Mouse (Mus musculus) heart, postnatal 0 days (tissue): ENCODE results near the gene Mfap3. TPM values are rescaled to one million over a fixed set of nuclear protein-coding genes. Genes with fewer than 3 reads are reported as not detected.

Experiments used
- ATAC-seq: fragments of 200-750 bp; cut with Nextera tagmentation; 2 replicates; pipeline ENCODE4 v1.8.0; 2017; ENCODE audit warnings: low read depth, moderate number of reproducible peaks, moderate library complexity; ENCODE audit not compliant: insufficient read depth
- DNase-seq: peaks from one replicate; pipeline ENCODE4 v3.0.0-alpha.2; 2016; ENCODE audit warnings: low spot score
- H3K27ac ChIP-seq: fragments of 300-500 bp; sonication (generic); 2 replicates; pipeline ENCODE4 v1.5.1; 2014; ENCODE audit warnings: low read depth, mild to moderate bottlenecking
- H3K27me3 ChIP-seq: fragments of 300-500 bp; sonication (generic); 2 replicates; pipeline ENCODE4 v1.6.1; 2014; ENCODE audit warnings: low read length, mixed read lengths; ENCODE audit not compliant: control insufficient read depth, insufficient read depth
- H3K36me3 ChIP-seq: fragments of 300-500 bp; sonication (generic); replicated peaks from 2 replicates; pipeline ENCODE4 v1.6.1; 2014; ENCODE audit warnings: low read length, mixed read lengths; ENCODE audit not compliant: control insufficient read depth, insufficient read depth
- H3K4me1 ChIP-seq: fragments of 300-500 bp; sonication (generic); 2 replicates; pipeline ENCODE4 v1.6.1; 2014; ENCODE audit warnings: antibody characterized with exemption; ENCODE audit not compliant: control insufficient read depth, insufficient read depth
- H3K4me2 ChIP-seq: fragments of 300-500 bp; sonication (generic); 2 replicates; pipeline ENCODE4 v1.6.1; 2014; ENCODE audit warnings: low read depth, mild to moderate bottlenecking, low read length, moderate library complexity
- H3K4me3 ChIP-seq: fragments of 300-500 bp; sonication (generic); 2 replicates; pipeline ENCODE4 v1.5.1; 2014; ENCODE audit warnings: low read depth, low read length
- H3K9ac ChIP-seq: fragments of 300-500 bp; sonication (generic); replicated peaks from 2 replicates; pipeline ENCODE4 v1.6.1; 2014; ENCODE audit warnings: low read depth, low read length, mixed read lengths
- H3K9me3 ChIP-seq: fragments of 300-500 bp; sonication (generic); replicated peaks from 2 replicates; pipeline ENCODE4 v1.6.1; 2016; ENCODE audit warnings: low read length; ENCODE audit not compliant: control insufficient read depth
- CTCF ChIP-seq: IDR thresholded peaks from 2 replicates; pipeline ENCODE4 v1.5.1; 2016; ENCODE audit warnings: antibody characterized with exemption, control low read depth, low read depth
- EP300 ChIP-seq: IDR thresholded peaks from 2 replicates; pipeline ENCODE4 v1.6.1; 2016; ENCODE audit warnings: antibody characterized with exemption, low read depth
- WGBS: fragments of 180-500 bp; shearing (Covaris S2); extraction: QIAGEN DNeasy Blood & Tissue Kit; methylation state at CpG from one replicate; pipeline ENCODE4 v1.1.7; 2014; 5-methylcytosine and 5-hydroxymethylcytosine counted together
- polyA plus RNA-seq: library from polyadenylated mRNA; unstranded; fragments of >200 nt; fragmentation: Nextera tagmentation; extraction: Ambion mirVana; gene quantifications from 2 replicates; pipeline ENCODE4 v1.2.1, GENCODE M21; 2015
- total RNA-seq: library from RNA; depleted of rRNA; stranded (reverse); fragments of >200 nt; gene quantifications from 2 replicates; pipeline ENCODE4 v1.2.3, GENCODE M21; 2014; ENCODE audit warnings: low replicate concordance

Mfap3 gene
- total and polyA plus RNA-seq, 2 experiments from 2014 or later, result 16.3 to 19.5 TPM

- Histone ChIP-seq H3K4me1 (peaks cover 20% of the 10 kb centered on the region), H3K4me2 (no peak overlapping the region), H3K9me3 (no peaks in the 10 kb centered on the region), H3K27me3 (no peaks in the 10 kb centered on the region), H3K36me3 (0 out of 2 replicates have a peak, but pooled peaks cover 5% of the 10 kb centered on the region), H3K9ac (no peak overlapping the region), H3K4me3 (no peak overlapping the region), H3K27ac (no peak overlapping the region)
- ATAC-seq, result no peak
- WGBS, result 93% methylated on average over 3 of the region's 3 CpGs
- TF ChIP-seq CTCF (no peak), EP300 (no peak)
- DNase-seq, result no peak
Observed at GRCm38 (mm10) chr11:57521206-57521605, 2.7 kb downstream of the Mfap3 start.

GRCm38 (mm10) chr11:57522046-57522445, 3.6 kb downstream of the Mfap3 start:
- Histone ChIP-seq H3K4me2 (no peak overlapping the region), H3K27ac (no peak overlapping the region), H3K27me3 (no peaks in the 10 kb centered on the region), H3K9ac (no peak overlapping the region), H3K4me3 (no peak overlapping the region), H3K9me3 (no peaks in the 10 kb centered on the region), H3K36me3 (0 out of 2 replicates have a peak, but pooled peaks cover 5% of the 10 kb centered on the region), H3K4me1 (peaks cover 17% of the 10 kb centered on the region)
- ATAC-seq (no peak), DNase-seq (no peak)
- 80% methylated on average over 7 of the region's 7 CpGs for WGBS
- TF ChIP-seq EP300 (no peak), CTCF (no peak)

GRCm38 (mm10) chr11:57523418-57523817, 5.0 kb downstream of the Mfap3 start:
- Histone ChIP-seq H3K27ac (no peak overlapping the region), H3K36me3 (peaks cover 11% of the 10 kb centered on the region), H3K4me3 (no peak overlapping the region), H3K27me3 (no peaks in the 10 kb centered on the region), H3K9ac (no peak overlapping the region), H3K9me3 (no peaks in the 10 kb centered on the region), H3K4me2 (no peak overlapping the region), H3K4me1 (peaks cover 10% of the 10 kb centered on the region; the same call in 1 of the 2 replicates)
- TF ChIP-seq CTCF, result no peak
- no peak for TF ChIP-seq EP300
- 69% methylated on average over 3 of the region's 3 CpGs for whole genome bisulfite sequencing
- DNase-seq (no peak), ATAC-seq (no peak)

GRCm38 (mm10) chr11:57524597-57524996, 6.1 kb downstream of the Mfap3 start:
- H3K9me3 ChIP-seq, result no peaks in the 10 kb centered on the region
- ATAC-seq (peak; percentile 41; the same call in 1 of the 2 replicates), DNase-seq (no peak)
- no peak overlapping the region for H3K9ac ChIP-seq
- H3K4me1 ChIP-seq, result peaks cover 10% of the 10 kb centered on the region; the same call in 1 of the 2 replicates
- TF ChIP-seq EP300 (no peak), CTCF (no peak)
- no peak overlapping the region for H3K4me3 ChIP-seq
- H3K36me3 ChIP-seq, result peaks cover 21% of the 10 kb centered on the region
- no peaks in the 10 kb centered on the region for H3K27me3 ChIP-seq
- no peak overlapping the region for H3K4me2 ChIP-seq
- no peak overlapping the region for H3K27ac ChIP-seq

GRCm38 (mm10) chr11:57525900-57526299, 7.4 kb downstream of the Mfap3 start:
- no peak overlapping the region for H3K4me2 ChIP-seq
- H3K4me1 ChIP-seq, result peaks cover 10% of the 10 kb centered on the region; the same call in 1 of the 2 replicates
- TF ChIP-seq CTCF (no peak), EP300 (no peak)
- H3K4me3 ChIP-seq, result no peak overlapping the region
- H3K36me3 ChIP-seq, result peaks cover 34% of the 10 kb centered on the region
- DNase-seq (no peak), ATAC-seq (no peak)
- WGBS, result 72% methylated on average over 3 of the region's 3 CpGs
- no peaks in the 10 kb centered on the region for H3K27me3 ChIP-seq
- no peak overlapping the region for H3K9ac ChIP-seq
- no peaks in the 10 kb centered on the region for H3K9me3 ChIP-seq
- no peak overlapping the region for H3K27ac ChIP-seq

- 81% methylated on average over 4 of the region's 4 CpGs for WGBS
Observed at GRCm38 (mm10) chr11:57527506-57527905, 9.0 kb downstream of the Mfap3 start.

More at GRCm38 (mm10) chr11:57527506-57527905, 9.0 kb downstream of the Mfap3 start:
- H3K4me2 ChIP-seq, result no peak overlapping the region
- no peaks in the 10 kb centered on the region for H3K27me3 ChIP-seq
- ATAC-seq (no peak), DNase-seq (no peak)
- H3K9me3 ChIP-seq, result no peaks in the 10 kb centered on the region
- no peak for TF ChIP-seq EP300
- H3K4me1 ChIP-seq, result peaks cover 10% of the 10 kb centered on the region; the same call in 1 of the 2 replicates
- H3K36me3 ChIP-seq, result peaks cover 38% of the 10 kb centered on the region
- no peak overlapping the region for H3K27ac ChIP-seq
- no peak overlapping the region for H3K9ac ChIP-seq
- H3K4me3 ChIP-seq, result no peak overlapping the region
